Mouse (Mus musculus) intestine, embryonic 14.5 days (tissue): ENCODE measurements around the gene Ust. TPM values are rescaled to one million over a fixed set of nuclear protein-coding genes. Genes with fewer than 3 reads are reported as not detected.

Source experiments
- ATAC-seq: fragments of 200-750 bp; cut with Nextera tagmentation; replicated peaks from 2 replicates; pipeline ENCODE4 v1.8.0; 2017; ENCODE audit warnings: low read depth, moderate number of reproducible peaks, moderate TSS enrichment, moderate library complexity; ENCODE audit not compliant: low FRiP score, low TSS enrichment
- DNase-seq: peaks from one replicate; pipeline ENCODE4 v3.0.0-alpha.2; 2018; ENCODE audit warnings: low spot score
- H3K27ac ChIP-seq: fragments of 300-500 bp; sonication (generic); 2 replicates; pipeline ENCODE4 v1.5.1; 2014; ENCODE audit warnings: low read depth, mild to moderate bottlenecking, control low read depth
- H3K27me3 ChIP-seq: fragments of 300-500 bp; sonication (generic); replicated peaks from 2 replicates; pipeline ENCODE4 v1.6.1; 2014; ENCODE audit warnings: low read length, control low read depth; ENCODE audit not compliant: control insufficient read depth, insufficient read depth
- H3K36me3 ChIP-seq: fragments of 300-500 bp; sonication (generic); 2 replicates; pipeline ENCODE4 v1.6.1; 2014; ENCODE audit warnings: low read length, control low read depth; ENCODE audit not compliant: control insufficient read depth, insufficient read depth
- H3K4me1 ChIP-seq: fragments of 300-500 bp; sonication (generic); replicated peaks from 2 replicates; pipeline ENCODE4 v1.6.1; 2014; ENCODE audit warnings: low read length, control low read depth, mixed read lengths; ENCODE audit not compliant: control insufficient read depth, insufficient read depth
- H3K4me2 ChIP-seq: fragments of 300-500 bp; sonication (generic); 2 replicates; pipeline ENCODE4 v1.6.1; 2014; ENCODE audit warnings: low read length
- H3K4me3 ChIP-seq: fragments of 300-500 bp; sonication (generic); 2 replicates; pipeline ENCODE4 v1.5.1; 2014; ENCODE audit warnings: low read depth, low read length, control low read depth, mixed read lengths
- H3K9ac ChIP-seq: fragments of 300-500 bp; sonication (generic); 2 replicates; pipeline ENCODE4 v1.6.1; 2014; ENCODE audit warnings: mild to moderate bottlenecking, low read length
- H3K9me3 ChIP-seq: fragments of 300-500 bp; sonication (generic); 2 replicates; pipeline ENCODE4 v1.6.1; 2016; ENCODE audit warnings: low read length, control low read depth; ENCODE audit not compliant: control insufficient read depth
- WGBS: fragments of 180-500 bp; shearing (Covaris S2); extraction: QIAGEN DNeasy Blood & Tissue Kit; methylation state at CpG from one replicate; pipeline ENCODE4 v1.1.7; 2014; 5-methylcytosine and 5-hydroxymethylcytosine counted together
- polyA plus RNA-seq: library from polyadenylated mRNA; unstranded; fragments of >200 nt; fragmentation: Nextera tagmentation; extraction: Ambion mirVana; gene quantifications from 2 replicates; pipeline ENCODE4 v1.2.1, GENCODE M21; 2014

Gene Ust
- polyA plus RNA-seq, 1 experiment from 2014 or later = 4.8 TPM

DNA sequence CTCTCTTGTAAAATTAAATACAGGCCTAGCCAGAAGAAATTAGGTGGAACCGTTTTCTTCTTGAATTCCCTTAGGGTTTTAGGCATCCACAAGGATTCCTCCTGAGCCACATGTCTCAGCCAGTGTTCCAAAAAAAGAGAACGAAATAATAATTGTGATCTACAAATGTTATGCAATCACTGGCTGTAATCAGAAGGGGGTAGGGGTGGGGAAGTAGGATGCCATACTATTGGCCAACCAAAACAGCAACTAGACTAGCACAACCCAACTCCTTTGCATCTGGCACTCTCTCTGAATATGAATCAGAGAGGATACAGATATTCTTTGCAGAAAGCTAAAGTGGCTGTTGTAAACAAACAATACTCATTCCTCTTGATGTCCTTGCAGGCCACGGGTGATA, 52.7 kb downstream of the Ust start:
- Histone ChIP-seq H3K9me3 (no peaks in the 10 kb centered on the region), H3K4me1 (0 out of 2 replicates have a peak, but pooled peaks cover 9% of the 10 kb centered on the region), H3K27ac (no peak overlapping the region), H3K4me2 (no peak overlapping the region), H3K27me3 (no peaks in the 10 kb centered on the region), H3K4me3 (no peak overlapping the region), H3K36me3 (no peaks in the 10 kb centered on the region), H3K9ac (no peak overlapping the region)
- no peak for DNase-seq
- 78% methylated on average over 3 of the region's 3 CpGs for WGBS
- ATAC-seq = no peak

DNA sequence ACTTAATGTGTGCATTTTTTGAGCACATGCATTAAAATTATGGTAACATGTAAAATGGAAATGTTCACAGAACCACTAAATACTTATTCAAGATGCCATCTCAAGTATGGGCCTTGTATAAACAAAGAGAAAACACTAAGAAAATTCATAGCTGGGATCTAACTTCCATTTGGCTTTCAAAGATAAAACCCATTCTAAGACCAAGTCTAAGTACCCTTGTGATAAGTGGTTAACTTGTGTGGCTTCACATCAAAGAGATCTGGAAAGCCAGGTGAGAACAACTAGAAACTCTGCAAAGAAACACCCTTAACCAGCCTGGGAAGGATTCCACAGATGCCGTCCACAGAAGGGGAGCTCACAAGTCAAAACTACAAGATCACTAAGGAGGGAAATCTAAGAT, 53.4 kb downstream of the Ust start:
- ATAC-seq (no peak), DNase-seq (no peak)
- Histone ChIP-seq H3K9ac (no peak overlapping the region), H3K9me3 (no peaks in the 10 kb centered on the region), H3K4me3 (no peak overlapping the region), H3K36me3 (no peaks in the 10 kb centered on the region), H3K4me1 (0 out of 2 replicates have a peak, but pooled peaks cover 6% of the 10 kb centered on the region), H3K27ac (no peak overlapping the region), H3K4me2 (no peak overlapping the region), H3K27me3 (no peaks in the 10 kb centered on the region)
- 77% methylated on average over 1 of the region's 1 CpGs for WGBS

DNA sequence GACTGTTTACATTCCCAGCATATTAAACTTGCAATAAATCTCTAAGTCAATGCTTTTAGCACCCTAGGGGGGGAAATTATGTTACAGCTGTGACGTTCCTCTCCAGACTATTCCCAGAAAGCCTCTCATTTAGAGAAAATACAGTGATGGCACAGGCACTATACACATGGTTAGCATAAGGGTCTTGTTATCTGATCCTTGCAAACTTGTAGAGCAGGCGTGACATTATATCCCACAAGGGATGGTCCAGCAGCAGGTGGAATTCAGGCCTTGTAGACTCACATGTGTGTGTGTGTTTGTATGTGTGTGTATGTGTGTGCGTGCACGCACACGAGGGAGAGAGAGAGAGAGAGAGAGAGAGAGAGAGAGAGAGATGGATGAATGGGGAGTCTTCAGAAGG, 57.3 kb downstream of the Ust start:
- no peaks in the 10 kb centered on the region for H3K36me3 ChIP-seq
- 0 out of 2 replicates have a peak, but pooled peaks cover 6% of the 10 kb centered on the region for H3K4me1 ChIP-seq
- DNase-seq (no peak), ATAC-seq (no peak)
- H3K27me3 ChIP-seq = no peaks in the 10 kb centered on the region
- no peak overlapping the region for H3K4me3 ChIP-seq
- H3K9me3 ChIP-seq = no peaks in the 10 kb centered on the region
- 70% methylated on average over 5 of the region's 5 CpGs for WGBS
- H3K9ac ChIP-seq = no peak overlapping the region
- no peak overlapping the region for H3K27ac ChIP-seq
- H3K4me2 ChIP-seq = no peak overlapping the region

DNA sequence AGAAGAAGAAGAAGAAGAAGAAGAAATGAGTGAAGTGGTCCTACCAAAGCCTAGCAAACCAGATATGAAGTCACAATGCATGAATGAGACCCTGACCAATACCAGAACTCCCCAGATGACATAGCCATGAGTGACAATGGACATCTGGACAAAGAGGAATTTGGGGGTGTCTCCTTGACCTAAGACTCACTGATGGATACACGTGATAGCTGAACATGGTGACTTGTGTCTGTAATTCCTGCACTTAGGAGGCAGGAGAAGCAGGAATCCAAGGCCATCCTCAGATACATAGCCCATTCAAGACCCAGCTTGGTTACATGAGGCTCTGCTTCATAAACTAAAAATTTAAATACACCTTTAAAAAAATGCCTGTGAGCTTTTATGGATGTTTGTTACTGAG, 63.9 kb downstream of the Ust start:
- no peak overlapping the region for H3K4me3 ChIP-seq
- ATAC-seq (no peak), DNase-seq (no peak)
- 71% methylated on average over 1 of the region's 1 CpGs for WGBS
- no peaks in the 10 kb centered on the region for H3K4me1 ChIP-seq
- no peaks in the 10 kb centered on the region for H3K36me3 ChIP-seq
- no peaks in the 10 kb centered on the region for H3K27me3 ChIP-seq
- H3K27ac ChIP-seq = no peak overlapping the region
- no peak overlapping the region for H3K9ac ChIP-seq
- no peaks in the 10 kb centered on the region for H3K9me3 ChIP-seq
- no peak overlapping the region for H3K4me2 ChIP-seq

DNA sequence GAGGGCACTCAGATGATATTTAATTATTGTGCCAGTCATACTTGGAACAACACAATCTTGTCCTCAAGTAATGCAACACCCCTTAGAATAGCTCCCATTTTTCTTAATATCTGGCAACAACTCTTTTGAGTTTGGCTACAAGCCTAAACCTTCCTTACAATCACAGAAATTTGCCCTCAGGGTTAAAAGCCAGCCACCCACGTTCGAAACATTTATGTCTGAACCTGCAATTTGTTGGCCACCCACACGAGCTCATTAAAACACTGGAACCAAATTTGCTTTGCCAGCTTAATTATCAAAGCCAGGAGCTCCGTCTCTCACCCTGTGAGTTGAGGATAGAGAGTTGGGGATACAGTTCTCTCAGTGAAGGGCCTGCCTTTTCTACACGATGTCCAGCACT, 70.9 kb downstream of the Ust start:
- H3K27ac ChIP-seq = no peak overlapping the region
- no peak for DNase-seq
- H3K9ac ChIP-seq = no peak overlapping the region
- H3K4me1 ChIP-seq = no peaks in the 10 kb centered on the region
- no peaks in the 10 kb centered on the region for H3K27me3 ChIP-seq
- no peak overlapping the region for H3K4me2 ChIP-seq
- no peak for ATAC-seq
- H3K4me3 ChIP-seq = no peak overlapping the region
- no peaks in the 10 kb centered on the region for H3K9me3 ChIP-seq
- H3K36me3 ChIP-seq = no peaks in the 10 kb centered on the region
- 53% methylated on average over 5 of the region's 5 CpGs for WGBS

DNA sequence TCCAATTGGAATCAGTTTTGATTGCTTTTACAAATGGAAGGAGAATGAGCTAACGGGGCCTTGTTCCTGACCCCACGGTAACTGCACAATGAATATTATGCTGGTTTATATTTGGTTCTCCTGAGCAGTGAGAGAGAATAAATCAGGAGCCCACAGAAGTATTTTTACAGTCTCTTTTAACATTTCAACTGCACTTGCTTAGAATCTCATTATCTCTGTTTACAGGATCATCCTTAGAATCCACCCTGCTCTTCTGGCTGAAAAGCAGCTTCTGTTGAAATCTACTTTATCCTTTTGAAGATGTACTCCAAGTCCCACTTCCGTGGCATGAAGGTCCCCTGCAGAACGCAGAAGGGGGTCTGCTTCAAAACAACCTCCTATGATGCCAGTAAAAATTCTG, 71.7 kb downstream of the Ust start:
- H3K4me3 ChIP-seq = no peak overlapping the region
- WGBS = 28% methylated on average over 4 of the region's 4 CpGs
- H3K27me3 ChIP-seq = no peaks in the 10 kb centered on the region

DNA sequence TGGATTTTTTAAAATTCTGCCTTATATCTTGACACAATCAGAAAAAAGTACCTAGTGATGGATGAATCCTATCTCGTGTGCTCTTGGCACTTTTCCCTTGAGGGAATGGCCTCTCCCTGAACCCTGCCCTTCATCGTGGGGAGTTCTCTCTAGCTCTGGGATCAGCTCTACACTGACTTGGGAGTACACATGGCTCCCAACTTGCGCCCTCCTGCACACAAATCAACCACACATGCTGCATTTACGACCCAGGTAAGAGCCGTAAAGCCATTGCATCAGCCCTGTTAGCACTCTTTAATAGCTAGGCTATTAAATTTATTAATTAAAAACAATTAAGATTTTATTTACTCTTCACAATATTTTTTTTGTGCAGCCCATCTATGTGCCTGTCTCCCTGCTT, 74.6 kb downstream of the Ust start:
- ATAC-seq (no peak), DNase-seq (no peak)
- Histone ChIP-seq H3K9me3 (no peaks in the 10 kb centered on the region), H3K27me3 (no peaks in the 10 kb centered on the region), H3K4me3 (no peak overlapping the region), H3K4me2 (no peak overlapping the region), H3K36me3 (no peaks in the 10 kb centered on the region), H3K9ac (no peak overlapping the region), H3K27ac (no peak overlapping the region), H3K4me1 (no peaks in the 10 kb centered on the region)
- 63% methylated on average over 5 of the region's 5 CpGs for WGBS

More for the DNA sequence above, 71.7 kb downstream of the Ust start:
- no peak overlapping the region for H3K9ac ChIP-seq
- H3K4me1 ChIP-seq = no peaks in the 10 kb centered on the region
- H3K9me3 ChIP-seq = no peaks in the 10 kb centered on the region
- DNase-seq (no peak), ATAC-seq (no peak)
- no peak overlapping the region for H3K27ac ChIP-seq
- H3K36me3 ChIP-seq = no peaks in the 10 kb centered on the region
- H3K4me2 ChIP-seq = no peak overlapping the region

DNA sequence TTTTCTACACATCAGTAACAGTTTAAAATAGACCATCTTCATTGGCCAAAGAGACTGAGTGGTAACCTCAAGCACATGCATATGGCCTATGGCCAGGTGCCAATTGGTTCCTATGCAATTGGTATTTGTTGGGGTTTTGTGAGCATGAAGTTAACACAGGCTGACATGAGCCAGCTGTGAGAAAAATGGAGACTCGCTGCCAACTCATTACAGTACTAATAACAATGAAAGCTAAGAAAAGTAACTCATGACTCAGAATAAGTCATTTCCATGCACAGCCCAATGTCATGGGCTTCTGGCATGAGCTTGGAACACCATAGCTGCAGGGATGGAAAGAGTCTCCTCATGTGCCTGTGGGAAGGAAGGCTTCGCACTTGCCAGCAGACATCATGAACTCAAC, 86.8 kb downstream of the Ust start:
- WGBS = 55% methylated on average over 2 of the region's 2 CpGs

More for the DNA sequence above, 86.8 kb downstream of the Ust start:
- Histone ChIP-seq H3K4me2 (no peak overlapping the region), H3K27me3 (no peaks in the 10 kb centered on the region), H3K4me3 (no peak overlapping the region), H3K4me1 (peaks cover 18% of the 10 kb centered on the region; the same call in 1 of the 2 replicates), H3K27ac (0 out of 2 replicates have a peak overlapping the region, but pooled peaks have one; percentile 6), H3K36me3 (no peaks in the 10 kb centered on the region), H3K9ac (no peak overlapping the region), H3K9me3 (no peaks in the 10 kb centered on the region)
- 0 out of 2 replicates have a peak, but pooled peaks have one; percentile 47 for ATAC-seq
- DNase-seq = no peak
